Mouse (Mus musculus) stomach, embryonic 14.5 days (tissue): ENCODE results near the gene Pnpo. TPM values are rescaled to one million over a fixed set of nuclear protein-coding genes. Genes with fewer than 3 reads are reported as not detected.

Experiments
- ATAC-seq: fragments of 200-750 bp; cut with Nextera tagmentation; 2 replicates; pipeline ENCODE4 v1.8.0; 2017; ENCODE audit warnings: low read depth, moderate TSS enrichment; ENCODE audit not compliant: insufficient number of reproducible peaks, insufficient read depth, low FRiP score
- H3K27ac ChIP-seq: fragments of 300-500 bp; sonication (generic); 2 replicates; pipeline ENCODE4 v1.5.1; 2014; ENCODE audit warnings: mild to moderate bottlenecking, low read length, moderate library complexity, mixed read lengths
- H3K27me3 ChIP-seq: fragments of 300-500 bp; sonication (generic); 2 replicates; pipeline ENCODE4 v1.6.1; 2014; ENCODE audit warnings: low read length, control low read depth, mixed read lengths; ENCODE audit not compliant: control insufficient read depth, insufficient read depth
- H3K36me3 ChIP-seq: fragments of 300-500 bp; sonication (generic); 2 replicates; pipeline ENCODE4 v1.6.1; 2014; ENCODE audit warnings: mild to moderate bottlenecking, control low read depth, low read length, moderate library complexity, mixed read lengths; ENCODE audit not compliant: control insufficient read depth, insufficient read depth
- H3K4me1 ChIP-seq: fragments of 300-500 bp; sonication (generic); 2 replicates; pipeline ENCODE4 v1.6.1; 2014; ENCODE audit warnings: low read length, control low read depth, mixed read lengths; ENCODE audit not compliant: control insufficient read depth, insufficient read depth
- H3K4me2 ChIP-seq: fragments of 300-500 bp; sonication (generic); replicated peaks from 2 replicates; pipeline ENCODE4 v1.6.1; 2014; ENCODE audit warnings: low read depth, low read length, control low read depth
- H3K4me3 ChIP-seq: fragments of 300-500 bp; sonication (generic); 2 replicates; pipeline ENCODE4 v1.5.1; 2014; ENCODE audit warnings: low read depth, low read length, control low read depth
- H3K9ac ChIP-seq: fragments of 300-500 bp; sonication (generic); replicated peaks from 2 replicates; pipeline ENCODE4 v1.6.1; 2014; ENCODE audit warnings: low read depth, mild to moderate bottlenecking, control low read depth, low read length, moderate library complexity, mixed read lengths
- H3K9me3 ChIP-seq: fragments of 300-500 bp; sonication (generic); 2 replicates; pipeline ENCODE4 v1.6.1; 2016; ENCODE audit warnings: low read depth, low read length, control low read depth; ENCODE audit not compliant: control insufficient read depth
- WGBS: fragments of 180-500 bp; shearing (Covaris S2); extraction: QIAGEN DNeasy Blood & Tissue Kit; methylation state at CpG from one replicate; pipeline ENCODE4 v1.1.7; 2014; 5-methylcytosine and 5-hydroxymethylcytosine counted together
- polyA plus RNA-seq: library from polyadenylated mRNA; unstranded; fragments of >200 nt; fragmentation: Nextera tagmentation; extraction: Ambion mirVana; gene quantifications from 2 replicates; pipeline ENCODE4 v1.2.1, GENCODE M21; 2014

The Pnpo gene
- polyA plus RNA-seq, 1 experiment from 2014 or later = 25.2 TPM

DNA sequence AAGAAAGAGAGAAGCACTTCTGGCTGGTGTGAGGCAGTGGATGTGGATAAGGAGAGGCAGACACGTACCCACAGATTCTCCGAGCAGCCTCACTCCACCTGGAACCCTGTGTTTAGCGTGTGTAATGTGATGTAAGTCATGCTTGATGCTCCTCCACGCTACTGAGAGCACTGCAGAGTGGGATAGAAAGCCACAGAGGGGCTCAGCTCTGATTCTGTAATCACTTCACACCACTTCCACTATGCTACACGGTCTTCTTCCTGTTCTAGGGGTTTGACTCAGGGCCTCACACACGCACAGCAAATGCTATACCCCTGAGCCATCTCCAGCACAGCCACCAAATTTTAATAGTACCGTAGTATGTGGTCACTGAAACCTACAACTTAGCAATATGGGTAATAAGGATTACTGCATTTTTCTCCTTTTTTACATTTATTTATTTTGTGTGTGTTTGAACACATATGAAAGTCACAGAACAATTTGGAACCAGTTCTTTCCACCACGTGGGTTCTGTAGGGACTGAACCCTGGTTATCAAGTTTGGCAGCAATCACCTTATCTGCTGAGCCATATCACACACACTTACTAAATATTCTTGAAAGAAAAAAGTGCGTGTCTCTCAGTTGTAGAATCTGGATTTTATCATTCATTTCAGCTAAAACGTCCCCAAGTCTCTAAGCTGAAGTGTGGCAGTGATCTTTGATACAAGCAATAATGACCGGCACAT, 23.9 kb upstream of the Pnpo start:
- Histone ChIP-seq H3K4me2 (no peak overlapping the region), H3K36me3 (no peaks in the 10 kb centered on the region; the same call in none of the 2 replicates), H3K27ac (peak overlapping the region; percentile 78; the same call in 1 of the 2 replicates), H3K4me1 (peaks cover 27% of the 10 kb centered on the region), H3K9ac (no peak overlapping the region), H3K9me3 (no peaks in the 10 kb centered on the region), H3K4me3 (no peak overlapping the region), H3K27me3 (no peaks in the 10 kb centered on the region)
- no peak for ATAC-seq
- WGBS = 78% methylated on average over 11 of the region's 11 CpGs

DNA sequence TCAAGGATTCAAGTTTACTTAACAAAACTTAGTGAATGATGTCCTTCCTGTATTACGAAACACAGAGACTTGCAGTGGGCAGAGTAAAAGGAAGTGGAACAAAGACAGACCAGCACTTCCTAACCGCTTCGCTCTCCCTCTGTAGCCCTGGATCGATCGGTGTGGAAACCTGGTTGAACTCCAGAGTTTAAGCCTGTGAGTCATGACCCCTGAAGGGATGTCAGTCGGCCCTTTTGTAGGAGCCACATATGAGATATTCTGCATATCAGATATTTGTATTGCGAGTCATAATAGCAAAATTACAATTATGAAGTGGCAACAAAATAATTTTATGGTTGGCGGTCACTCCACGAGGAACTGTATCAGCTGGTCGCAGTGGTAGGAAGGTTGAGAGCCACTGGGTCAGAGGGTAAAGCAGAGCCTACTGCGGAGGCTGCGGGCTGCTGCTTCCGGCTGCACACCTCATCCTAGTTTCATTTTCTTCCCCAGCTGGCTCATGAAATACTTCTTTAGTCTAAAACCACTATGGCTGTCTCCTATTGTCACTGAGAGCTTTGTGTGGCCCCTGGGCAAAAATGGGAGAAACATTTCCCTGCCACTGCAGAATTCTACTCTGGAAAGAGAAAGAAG, 23.2 kb upstream of the Pnpo start:
- no peak for ATAC-seq
- Histone ChIP-seq H3K9ac (no peak overlapping the region), H3K4me2 (no peak overlapping the region), H3K36me3 (peaks cover 5% of the 10 kb centered on the region), H3K4me3 (no peak overlapping the region), H3K9me3 (no peaks in the 10 kb centered on the region), H3K27me3 (no peaks in the 10 kb centered on the region), H3K27ac (no peak overlapping the region; the same call in 1 of the 2 replicates), H3K4me1 (peaks cover 27% of the 10 kb centered on the region)
- WGBS = 77% methylated on average over 13 of the region's 13 CpGs

DNA sequence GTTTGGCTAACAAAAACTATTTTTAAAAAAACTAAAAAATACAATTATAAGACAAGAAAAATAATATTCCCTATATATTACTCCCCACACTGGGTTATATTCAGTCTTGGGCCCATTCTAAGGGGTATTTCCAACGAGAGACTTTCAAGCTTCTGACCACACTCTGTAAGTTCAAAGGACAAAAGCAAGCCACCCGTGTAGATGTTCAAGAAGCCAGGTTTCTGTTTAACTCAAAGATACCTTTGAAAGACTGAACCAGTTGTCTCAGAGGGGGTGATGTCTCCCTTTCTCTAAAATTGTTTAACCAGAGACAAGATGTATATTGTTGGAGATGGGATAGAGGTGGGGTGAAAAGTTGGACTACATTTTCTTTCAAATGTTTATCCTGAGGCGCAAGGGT, 22.4 kb upstream of the Pnpo start:
- no peak for ATAC-seq
- Histone ChIP-seq H3K27ac (no peak overlapping the region), H3K4me2 (no peak overlapping the region), H3K9me3 (no peaks in the 10 kb centered on the region), H3K9ac (no peak overlapping the region), H3K36me3 (peaks cover 13% of the 10 kb centered on the region), H3K27me3 (no peaks in the 10 kb centered on the region), H3K4me3 (no peak overlapping the region), H3K4me1 (peaks cover 27% of the 10 kb centered on the region)
- WGBS = 81% methylated on average over 3 of the region's 3 CpGs

DNA sequence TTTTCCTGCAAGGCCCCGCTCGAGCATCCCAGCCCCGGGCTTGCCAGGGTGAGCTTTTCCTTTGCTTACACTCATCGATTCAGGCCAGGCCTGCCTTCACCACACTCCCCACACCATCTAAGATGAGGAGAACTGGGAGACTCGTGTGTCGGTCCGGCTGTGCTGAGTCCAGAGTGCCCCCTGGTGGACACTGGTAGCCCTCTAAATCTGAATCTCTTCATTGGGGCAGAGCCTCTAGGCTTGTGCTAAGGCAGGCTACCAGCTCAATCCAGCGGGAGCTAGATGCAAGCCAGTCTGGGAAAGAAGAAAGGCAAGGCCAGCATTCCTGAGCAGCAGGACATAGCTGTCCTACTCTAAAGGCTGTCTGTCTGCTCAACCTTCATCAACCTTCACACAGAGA, 19.8 kb upstream of the Pnpo start:
- peak; percentile 76 for ATAC-seq
- H3K4me1 ChIP-seq = 0 out of 2 replicates have a peak, but pooled peaks cover 5% of the 10 kb centered on the region
- no peak overlapping the region for H3K4me3 ChIP-seq
- no peak overlapping the region for H3K4me2 ChIP-seq
- H3K27me3 ChIP-seq = no peaks in the 10 kb centered on the region
- 16% methylated on average over 8 of the region's 8 CpGs for WGBS
- H3K9ac ChIP-seq = no peak overlapping the region
- no peaks in the 10 kb centered on the region for H3K9me3 ChIP-seq
- H3K27ac ChIP-seq = no peak overlapping the region
- H3K36me3 ChIP-seq = peaks cover 26% of the 10 kb centered on the region

DNA sequence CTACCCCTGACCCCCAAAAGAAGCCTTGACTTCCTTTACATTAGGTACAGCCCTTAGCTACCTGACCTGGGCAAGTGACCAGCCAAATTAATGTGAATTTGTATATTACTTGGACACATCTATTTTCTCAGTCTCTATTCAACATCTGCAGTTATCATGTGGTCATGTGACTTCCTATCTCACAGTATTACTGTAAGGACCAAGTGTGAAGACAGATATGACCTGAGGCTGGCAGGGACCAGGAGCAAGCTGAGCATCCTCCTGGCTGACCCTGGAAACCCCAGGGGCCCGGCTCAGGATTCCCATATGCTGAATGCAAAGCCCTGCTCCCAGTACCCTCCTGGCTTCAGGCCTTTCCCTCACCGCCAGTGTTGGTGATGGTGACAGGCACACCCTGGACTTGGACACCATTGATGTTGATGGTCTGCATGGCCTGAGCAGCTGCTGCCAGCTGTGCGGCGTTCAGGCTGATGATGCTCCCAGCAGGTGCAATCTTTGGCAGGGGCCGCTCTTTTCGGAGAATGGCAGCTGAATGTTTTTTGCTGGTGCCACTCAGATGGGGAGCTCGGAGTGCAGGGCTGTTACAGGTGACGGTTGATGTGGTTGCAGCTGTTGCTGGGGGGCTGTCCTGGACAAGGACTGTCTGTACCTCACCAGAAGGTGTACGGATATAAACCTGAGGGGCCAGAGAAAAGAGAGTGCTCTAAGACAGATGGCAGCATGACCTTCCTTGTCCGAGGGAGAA, 13.4 kb upstream of the Pnpo start:
- 89% methylated on average over 10 of the region's 10 CpGs for WGBS
- Histone ChIP-seq H3K4me1 (peaks cover 2% of the 10 kb centered on the region; the same call in 1 of the 2 replicates), H3K9ac (no peak overlapping the region), H3K27ac (no peak overlapping the region), H3K4me3 (no peak overlapping the region), H3K4me2 (no peak overlapping the region), H3K27me3 (no peaks in the 10 kb centered on the region), H3K9me3 (no peaks in the 10 kb centered on the region), H3K36me3 (peaks cover 52% of the 10 kb centered on the region)
- no peak for ATAC-seq

DNA sequence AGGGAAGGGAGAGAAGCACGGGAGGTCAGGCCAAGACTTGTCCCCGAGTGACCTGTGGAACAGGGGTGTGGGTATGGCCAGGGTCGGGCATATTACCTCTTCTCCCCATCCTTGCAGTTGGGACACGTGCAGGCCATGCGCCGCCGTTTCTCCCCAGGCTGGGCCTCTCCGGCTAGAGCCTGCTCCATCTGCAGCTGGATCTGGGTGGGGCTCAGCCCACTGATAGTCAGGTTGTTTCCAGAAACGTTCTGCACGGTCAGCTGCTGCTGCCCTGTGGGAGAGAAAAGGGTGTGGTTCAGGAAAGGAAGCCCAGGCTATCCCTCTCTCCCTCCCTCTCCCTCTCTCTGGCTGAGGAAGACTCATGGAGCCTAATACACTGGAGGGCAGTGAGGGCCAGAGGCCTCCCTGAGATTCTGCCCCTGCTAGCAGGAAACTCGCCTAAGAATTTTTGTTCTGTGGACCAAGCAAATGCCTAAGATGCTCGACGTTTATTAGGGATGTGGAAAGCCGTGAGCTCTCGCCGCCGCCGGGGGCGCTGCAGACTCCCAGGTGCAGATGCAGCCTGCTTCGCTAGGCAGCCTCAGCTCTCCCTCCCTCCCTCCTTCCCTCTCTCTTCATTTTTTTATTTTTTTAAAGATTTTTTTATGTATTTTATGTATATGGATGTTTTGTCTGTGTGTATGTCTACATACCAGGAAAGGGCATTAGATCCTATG, 12.4 kb upstream of the Pnpo start:
- Histone ChIP-seq H3K9me3 (no peaks in the 10 kb centered on the region), H3K9ac (no peak overlapping the region), H3K27me3 (no peaks in the 10 kb centered on the region), H3K27ac (no peak overlapping the region; the same call in 1 of the 2 replicates), H3K4me2 (no peak overlapping the region), H3K36me3 (peaks cover 45% of the 10 kb centered on the region), H3K4me1 (peaks cover 2% of the 10 kb centered on the region; the same call in 1 of the 2 replicates), H3K4me3 (no peak overlapping the region)
- peak; percentile 51; the same call in 1 of the 2 replicates for ATAC-seq
- WGBS = 62% methylated on average over 20 of the region's 20 CpGs

DNA sequence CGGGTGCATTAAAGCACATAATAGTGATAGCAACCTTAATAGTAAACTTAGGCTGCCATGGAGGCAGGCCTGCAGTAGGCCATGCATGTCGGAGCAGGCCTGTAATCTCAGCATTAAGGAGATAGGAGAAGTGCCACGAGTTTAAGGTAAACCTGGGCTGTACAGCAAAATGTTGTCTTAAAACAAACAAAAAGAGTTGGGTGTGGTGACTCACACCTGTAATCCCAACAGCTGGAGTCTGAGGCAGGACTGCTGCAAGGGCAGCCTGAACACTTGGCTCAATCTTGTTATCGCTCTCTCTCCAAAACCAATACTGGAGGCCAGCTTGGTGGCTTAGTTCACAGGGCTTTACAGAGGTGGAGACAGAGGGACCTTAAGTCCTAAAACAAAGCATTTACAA, 11.3 kb upstream of the Pnpo start:
- H3K27me3 ChIP-seq = no peaks in the 10 kb centered on the region
- no peak for ATAC-seq
- 80% methylated on average over 4 of the region's 4 CpGs for WGBS

DNA sequence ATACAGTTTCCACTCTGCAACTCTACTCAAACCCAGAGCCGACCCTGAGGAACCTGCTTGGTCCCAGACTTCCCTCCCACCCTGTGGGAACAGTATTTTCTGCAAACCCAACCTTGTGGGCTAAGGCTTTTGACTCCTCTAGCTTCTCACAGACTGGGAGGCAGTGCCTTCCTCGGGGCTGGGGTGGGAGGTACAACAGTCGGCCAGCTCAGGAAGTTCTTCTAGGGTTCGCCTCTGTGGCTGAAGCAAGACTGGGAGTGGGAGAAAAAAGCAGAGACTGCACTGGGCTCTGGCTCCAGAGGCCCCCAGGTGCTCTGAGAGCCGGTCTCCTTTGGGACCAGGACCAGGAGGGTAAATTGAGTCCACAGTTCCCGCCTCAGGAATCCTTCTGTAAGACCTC, 9.1 kb upstream of the Pnpo start:
- H3K27me3 ChIP-seq = no peaks in the 10 kb centered on the region
- no peak overlapping the region for H3K9ac ChIP-seq
- no peak overlapping the region for H3K4me2 ChIP-seq
- H3K4me1 ChIP-seq = peaks cover 2% of the 10 kb centered on the region; the same call in 1 of the 2 replicates
- H3K27ac ChIP-seq = no peak overlapping the region
- no peak overlapping the region for H3K4me3 ChIP-seq
- H3K9me3 ChIP-seq = no peaks in the 10 kb centered on the region
- H3K36me3 ChIP-seq = peaks cover 32% of the 10 kb centered on the region
- ATAC-seq = no peak
- WGBS = 71% methylated on average over 6 of the region's 6 CpGs

More for the DNA sequence above, 11.3 kb upstream of the Pnpo start:
- Histone ChIP-seq H3K9ac (no peak overlapping the region), H3K36me3 (peaks cover 39% of the 10 kb centered on the region), H3K4me1 (peaks cover 2% of the 10 kb centered on the region; the same call in 1 of the 2 replicates), H3K4me2 (no peak overlapping the region), H3K27ac (no peak overlapping the region), H3K9me3 (no peaks in the 10 kb centered on the region), H3K4me3 (no peak overlapping the region)
